Mouse (Mus musculus) olfactory bulb, adult 2 months (tissue): ENCODE data around the gene Numbl.

ENCODE experiments used
- CTCF ChIP-seq: fragments of 200-500 bp; IDR thresholded peaks from 2 replicates; pipeline ENCODE4 v1.5.1; 2012; ENCODE audit warnings: low read depth, mild to moderate bottlenecking, low read length, moderate library complexity; ENCODE audit not compliant: insufficient read depth
- POLR2A ChIP-seq: fragments of 200-500 bp; IDR thresholded peaks from 2 replicates; pipeline ENCODE4 v1.6.1; 2012; ENCODE audit warnings: mild to moderate bottlenecking, low read depth, low read length, moderate library complexity; ENCODE audit not compliant: insufficient read depth

DNA sequence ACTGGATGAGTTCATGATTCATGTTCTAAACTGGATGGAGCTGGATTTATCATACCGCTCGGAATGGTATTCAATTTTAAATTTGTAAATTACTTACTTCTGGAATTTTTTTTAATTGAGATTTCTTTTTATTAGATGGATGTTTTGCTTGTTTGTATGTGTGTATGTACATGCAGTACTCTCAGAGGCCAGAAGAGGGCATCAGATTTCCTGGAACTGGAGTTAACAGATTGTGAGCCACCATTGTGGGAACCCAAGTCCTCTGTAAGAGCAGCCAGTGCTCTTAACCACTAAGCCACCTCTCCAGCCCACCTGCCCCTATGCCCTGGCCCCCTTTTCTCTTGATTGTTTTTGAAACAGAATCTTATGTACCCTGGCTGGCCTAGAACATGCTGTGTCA is 9.1 kb upstream of the Numbl start:
- TF ChIP-seq CTCF (no peak), POLR2A (no peak)
